Mouse (Mus musculus) stomach, embryonic 15.5 days (tissue): Measurements from ENCODE around the gene Phf19. TPM values are rescaled to one million over a fixed set of nuclear protein-coding genes. Genes with fewer than 3 reads are reported as not detected.

Experiments
- ATAC-seq: fragments of 200-750 bp; cut with Nextera tagmentation; 2 replicates; pipeline ENCODE4 v1.8.0; 2017; ENCODE audit warnings: low read depth, moderate number of reproducible peaks, moderate TSS enrichment; ENCODE audit not compliant: insufficient read depth, low FRiP score
- H3K27ac ChIP-seq: fragments of 300-500 bp; sonication (generic); 2 replicates; pipeline ENCODE4 v1.5.1; 2015; ENCODE audit warnings: mild to moderate bottlenecking, inconsistent platforms
- H3K27me3 ChIP-seq: fragments of 300-500 bp; sonication (generic); replicated peaks from 2 replicates; pipeline ENCODE4 v1.6.1; 2015; ENCODE audit warnings: inconsistent platforms
- H3K36me3 ChIP-seq: fragments of 300-500 bp; sonication (generic); 2 replicates; pipeline ENCODE4 v1.6.1; 2015; ENCODE audit warnings: inconsistent platforms
- H3K4me1 ChIP-seq: fragments of 300-500 bp; sonication (generic); 2 replicates; pipeline ENCODE4 v1.6.1; 2015; ENCODE audit warnings: inconsistent platforms
- H3K4me2 ChIP-seq: fragments of 300-500 bp; sonication (generic); 2 replicates; pipeline ENCODE4 v1.6.1; 2015; ENCODE audit warnings: mild to moderate bottlenecking, inconsistent platforms
- H3K4me3 ChIP-seq: fragments of 300-500 bp; sonication (generic); replicated peaks from 2 replicates; pipeline ENCODE4 v1.5.1; 2015; ENCODE audit warnings: inconsistent platforms
- H3K9ac ChIP-seq: fragments of 300-500 bp; sonication (generic); 2 replicates; pipeline ENCODE4 v1.6.1; 2015; ENCODE audit warnings: inconsistent platforms
- H3K9me3 ChIP-seq: fragments of 300-500 bp; sonication (generic); 2 replicates; pipeline ENCODE4 v1.6.1; 2016; ENCODE audit warnings: inconsistent platforms
- WGBS: fragments of 180-500 bp; shearing (Covaris S2); methylation state at CpG from one replicate; pipeline ENCODE4 v1.1.7; 2015; 5-methylcytosine and 5-hydroxymethylcytosine counted together
- polyA plus RNA-seq: library from polyadenylated mRNA; unstranded; fragments of >200 nt; fragmentation: Nextera tagmentation; extraction: Ambion mirVana; gene quantifications from 2 replicates; pipeline ENCODE4 v1.2.1, GENCODE M21; 2015

Gene Phf19
- polyA plus RNA-seq, 1 experiment from 2014 or later: 5.9 TPM

- WGBS: 19% methylated on average over 5 of the region's 5 CpGs
- Histone ChIP-seq H3K36me3 (no peaks in the 10 kb centered on the region), H3K4me1 (no peaks in the 10 kb centered on the region), H3K4me2 (no peak overlapping the region), H3K27ac (no peak overlapping the region), H3K9me3 (no peaks in the 10 kb centered on the region), H3K27me3 (0 out of 2 replicates have a peak, but pooled peaks cover 5% of the 10 kb centered on the region), H3K9ac (no peak overlapping the region), H3K4me3 (no peak overlapping the region)
- ATAC-seq: no peak
These were observed 23.6 kb upstream of the Phf19 start for GRCm38 (mm10) chr2:34937460-34937859.

DNA sequence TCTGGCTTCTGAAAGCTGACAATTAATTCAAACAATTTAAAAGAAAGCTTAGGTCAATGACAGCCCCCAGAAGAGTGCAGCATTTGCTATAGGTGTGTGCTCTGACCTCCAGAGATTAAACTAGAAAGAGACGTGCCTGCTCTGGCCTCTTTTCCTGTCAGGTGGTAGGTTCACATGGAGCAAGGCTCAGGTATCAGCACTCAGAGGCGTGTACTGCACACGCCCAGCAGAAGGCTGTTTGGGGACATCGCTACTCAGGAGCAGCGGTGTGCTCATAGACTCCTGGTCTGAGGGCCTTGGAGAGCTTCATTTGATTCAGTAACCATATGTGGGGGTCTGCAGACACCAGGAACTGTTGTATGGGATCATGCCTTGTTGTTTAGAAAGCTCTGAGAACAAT is 13.5 kb upstream of the Phf19 start:
- 44% methylated on average over 5 of the region's 5 CpGs for WGBS

GRCm38 (mm10) chr2:34922729-34923128 is 8.9 kb upstream of the Phf19 start:
- H3K9me3 ChIP-seq: no peaks in the 10 kb centered on the region
- H3K27me3 ChIP-seq: no peaks in the 10 kb centered on the region
- H3K4me1 ChIP-seq: no peaks in the 10 kb centered on the region
- H3K4me2 ChIP-seq: no peak overlapping the region
- no peak for ATAC-seq
- no peak overlapping the region for H3K4me3 ChIP-seq
- no peak overlapping the region for H3K27ac ChIP-seq
- no peak overlapping the region for H3K9ac ChIP-seq
- no peaks in the 10 kb centered on the region for H3K36me3 ChIP-seq
- 6% methylated on average over 2 of the region's 2 CpGs for WGBS

More for the DNA sequence above, 13.5 kb upstream of the Phf19 start:
- H3K36me3 ChIP-seq: no peaks in the 10 kb centered on the region
- H3K4me1 ChIP-seq: no peaks in the 10 kb centered on the region
- no peak overlapping the region for H3K9ac ChIP-seq
- H3K4me3 ChIP-seq: no peak overlapping the region
- no peaks in the 10 kb centered on the region for H3K27me3 ChIP-seq
- no peak overlapping the region for H3K27ac ChIP-seq
- no peak overlapping the region for H3K4me2 ChIP-seq
- H3K9me3 ChIP-seq: no peaks in the 10 kb centered on the region
- peak; percentile 77; the same call in 1 of the 2 replicates for ATAC-seq

- Histone ChIP-seq H3K9ac (no peak overlapping the region), H3K27me3 (no peaks in the 10 kb centered on the region), H3K4me3 (no peak overlapping the region), H3K4me2 (no peak overlapping the region), H3K27ac (no peak overlapping the region), H3K4me1 (no peaks in the 10 kb centered on the region), H3K9me3 (no peaks in the 10 kb centered on the region), H3K36me3 (no peaks in the 10 kb centered on the region)
- WGBS: 39% methylated on average over 2 of the region's 2 CpGs
- ATAC-seq: no peak
These were observed 6.3 kb upstream of the Phf19 start for GRCm38 (mm10) chr2:34920144-34920543.

- peaks cover 8% of the 10 kb centered on the region; the same call in 1 of the 2 replicates for H3K4me1 ChIP-seq
- ATAC-seq: no peak
- no peak overlapping the region for H3K4me3 ChIP-seq
- no peaks in the 10 kb centered on the region for H3K36me3 ChIP-seq
- no peak overlapping the region for H3K9ac ChIP-seq
- H3K27ac ChIP-seq: no peak overlapping the region
- no peak overlapping the region for H3K4me2 ChIP-seq
- no peaks in the 10 kb centered on the region for H3K27me3 ChIP-seq
- H3K9me3 ChIP-seq: no peaks in the 10 kb centered on the region
- 64% methylated on average over 2 of the region's 2 CpGs for WGBS
These were observed 1.3 kb upstream of the Phf19 start for GRCm38 (mm10) chr2:34915103-34915502.

GRCm38 (mm10) chr2:34914823-34915082 is 927 bp upstream of the Phf19 start:
- H3K4me2 ChIP-seq: peak overlapping the region; percentile 95
- 16% methylated on average over 2 of the region's 2 CpGs for WGBS
- H3K27ac ChIP-seq: no peak overlapping the region
- H3K4me3 ChIP-seq: no peak overlapping the region
- no peak overlapping the region for H3K9ac ChIP-seq
- no peaks in the 10 kb centered on the region for H3K27me3 ChIP-seq
- no peaks in the 10 kb centered on the region for H3K36me3 ChIP-seq
- no peaks in the 10 kb centered on the region for H3K9me3 ChIP-seq
- ATAC-seq: no peak
- peaks cover 8% of the 10 kb centered on the region; the same call in 1 of the 2 replicates for H3K4me1 ChIP-seq

- no peak overlapping the region for H3K27ac ChIP-seq
- H3K9me3 ChIP-seq: no peaks in the 10 kb centered on the region
- peak overlapping the region; percentile 58 for H3K4me3 ChIP-seq
- H3K4me1 ChIP-seq: peaks cover 8% of the 10 kb centered on the region; the same call in 1 of the 2 replicates
- peak; percentile 59 for ATAC-seq
- no peaks in the 10 kb centered on the region for H3K27me3 ChIP-seq
- peak overlapping the region; percentile 95 for H3K4me2 ChIP-seq
- peak overlapping the region; percentile 45; the same call in 1 of the 2 replicates for H3K9ac ChIP-seq
- no peaks in the 10 kb centered on the region for H3K36me3 ChIP-seq
- 3% methylated on average over 37 of the region's 50 CpGs for WGBS
These were observed 420 bp upstream of the Phf19 start for GRCm38 (mm10) chr2:34914069-34914822.

DNA sequence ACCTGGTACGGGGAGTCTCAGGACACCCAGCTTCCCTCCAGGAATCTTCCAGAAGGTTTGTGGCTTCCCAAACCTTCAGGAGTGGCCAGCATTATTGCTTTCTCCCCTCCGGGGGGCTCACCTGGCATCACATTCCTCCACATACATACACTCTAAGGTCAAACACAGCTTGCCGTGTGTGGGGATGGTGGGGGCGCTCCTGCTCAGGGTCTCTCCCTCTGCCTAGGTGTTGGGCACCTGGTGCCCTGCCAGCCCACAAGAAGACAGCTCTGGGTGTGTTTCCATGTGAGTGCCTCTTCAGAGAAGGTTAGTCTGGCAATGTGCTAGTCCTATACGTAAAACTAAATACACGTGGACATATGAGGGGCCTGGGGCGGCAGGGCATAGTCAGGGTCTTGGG is 1.2 kb downstream of the Phf19 start:
- H3K36me3 ChIP-seq: no peaks in the 10 kb centered on the region
- ATAC-seq: no peak
- peak overlapping the region; percentile 58 for H3K4me3 ChIP-seq
- H3K4me1 ChIP-seq: peaks cover 8% of the 10 kb centered on the region; the same call in 1 of the 2 replicates
- H3K27ac ChIP-seq: no peak overlapping the region
- H3K9ac ChIP-seq: peak overlapping the region; percentile 45; the same call in 1 of the 2 replicates
- no peaks in the 10 kb centered on the region for H3K9me3 ChIP-seq
- WGBS: 47% methylated on average over 7 of the region's 7 CpGs
- no peaks in the 10 kb centered on the region for H3K27me3 ChIP-seq
- H3K4me2 ChIP-seq: peak overlapping the region; percentile 95

- ATAC-seq: no peak
These were observed 2.0 kb downstream of the Phf19 start for GRCm38 (mm10) chr2:34911871-34912270.

GRCm38 (mm10) chr2:34909719-34910118 is 4.1 kb downstream of the Phf19 start:
- Histone ChIP-seq H3K4me3 (no peak overlapping the region), H3K9ac (no peak overlapping the region), H3K4me2 (no peak overlapping the region), H3K27ac (no peak overlapping the region), H3K9me3 (no peaks in the 10 kb centered on the region), H3K36me3 (no peaks in the 10 kb centered on the region), H3K4me1 (peaks cover 8% of the 10 kb centered on the region; the same call in 1 of the 2 replicates), H3K27me3 (no peaks in the 10 kb centered on the region)
- no peak for ATAC-seq
- 87% methylated on average over 4 of the region's 4 CpGs for WGBS

More at GRCm38 (mm10) chr2:34911871-34912270, 2.0 kb downstream of the Phf19 start:
- Histone ChIP-seq H3K9me3 (no peaks in the 10 kb centered on the region), H3K4me3 (no peak overlapping the region), H3K4me2 (no peak overlapping the region), H3K4me1 (peaks cover 8% of the 10 kb centered on the region; the same call in 1 of the 2 replicates), H3K27me3 (no peaks in the 10 kb centered on the region), H3K9ac (no peak overlapping the region), H3K36me3 (no peaks in the 10 kb centered on the region), H3K27ac (no peak overlapping the region)
- 82% methylated on average over 5 of the region's 5 CpGs for WGBS

DNA sequence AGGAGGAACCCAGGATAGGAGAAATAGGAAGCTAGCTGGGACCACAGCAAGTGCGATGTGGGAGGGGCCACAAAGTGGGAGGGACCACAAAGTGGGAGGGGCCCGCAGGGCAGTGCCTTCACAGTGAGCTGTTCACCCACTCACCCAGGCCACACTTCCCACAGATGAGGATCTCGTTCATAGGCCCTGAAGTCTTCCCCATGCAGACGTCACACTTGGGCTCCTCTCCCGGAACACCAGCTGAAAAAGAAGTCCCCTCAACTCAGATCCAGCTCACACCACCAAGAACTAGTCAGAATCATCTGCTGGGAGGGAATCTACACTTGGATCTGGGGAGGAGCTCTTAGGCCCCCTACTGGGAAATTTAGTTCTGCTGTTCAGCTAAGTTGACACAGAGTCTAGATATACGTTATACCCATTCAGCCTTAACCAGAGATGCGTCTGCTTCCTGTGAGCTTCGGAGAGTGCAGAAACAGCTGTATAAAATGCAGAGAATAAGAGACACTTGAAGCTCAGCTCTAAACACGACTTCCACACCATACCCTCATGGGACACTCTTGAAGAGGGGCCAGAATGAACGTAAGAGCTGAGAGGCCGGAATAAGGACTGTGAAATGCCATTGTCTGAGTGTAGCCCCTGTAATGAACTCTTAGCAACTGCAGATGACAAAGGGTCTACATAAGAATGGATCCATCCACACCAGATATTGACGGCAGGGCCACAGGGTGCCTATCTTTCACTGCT is 6.8 kb downstream of the Phf19 start:
- H3K27ac ChIP-seq: no peak overlapping the region
- H3K4me1 ChIP-seq: peaks cover 8% of the 10 kb centered on the region; the same call in 1 of the 2 replicates
- no peaks in the 10 kb centered on the region for H3K27me3 ChIP-seq
- no peaks in the 10 kb centered on the region for H3K9me3 ChIP-seq
- H3K4me3 ChIP-seq: no peak overlapping the region
- H3K9ac ChIP-seq: no peak overlapping the region
- WGBS: 54% methylated on average over 12 of the region's 12 CpGs
- H3K4me2 ChIP-seq: no peak overlapping the region
- H3K36me3 ChIP-seq: no peaks in the 10 kb centered on the region
- ATAC-seq: no peak

GRCm38 (mm10) chr2:34906426-34906825 is 7.4 kb downstream of the Phf19 start:
- WGBS: 57% methylated on average over 6 of the region's 6 CpGs
- Histone ChIP-seq H3K9ac (no peak overlapping the region), H3K4me3 (no peak overlapping the region), H3K27ac (no peak overlapping the region), H3K9me3 (no peaks in the 10 kb centered on the region), H3K4me1 (peaks cover 8% of the 10 kb centered on the region; the same call in 1 of the 2 replicates), H3K4me2 (no peak overlapping the region), H3K36me3 (no peaks in the 10 kb centered on the region), H3K27me3 (no peaks in the 10 kb centered on the region)
- no peak for ATAC-seq
